Mouse (Mus musculus) forebrain, embryonic 11.5 days (tissue): Measurements from ENCODE around the gene Coq4. TPM values are rescaled to one million over a fixed set of nuclear protein-coding genes. Genes with fewer than 3 reads are reported as not detected.

Experiments
- ATAC-seq: fragments of 200-750 bp; cut with Nextera tagmentation; replicated peaks from 2 replicates; pipeline ENCODE4 v1.8.0; 2017; ENCODE audit warnings: moderate TSS enrichment; ENCODE audit not compliant: low FRiP score
- DNase-seq: peaks from one replicate; pipeline ENCODE4 v3.0.0-alpha.2; 2017; ENCODE audit warnings: low spot score
- H3K27ac ChIP-seq: fragments of 300-500 bp; sonication (generic); 2 replicates; pipeline ENCODE4 v1.5.1; 2014; ENCODE audit warnings: low read depth, low read length
- H3K27me3 ChIP-seq: fragments of 300-500 bp; sonication (generic); 2 replicates; pipeline ENCODE4 v1.6.1; 2014; ENCODE audit warnings: mild to moderate bottlenecking, low read length, mixed read lengths; ENCODE audit not compliant: control insufficient read depth, insufficient read depth
- H3K36me3 ChIP-seq: fragments of 300-500 bp; sonication (generic); 2 replicates; pipeline ENCODE4 v1.6.1; 2014; ENCODE audit warnings: mild to moderate bottlenecking, low read length, moderate library complexity, mixed read lengths; ENCODE audit not compliant: control insufficient read depth, insufficient read depth
- H3K4me1 ChIP-seq: fragments of 300-500 bp; sonication (generic); replicated peaks from 2 replicates; pipeline ENCODE4 v1.6.1; 2014; ENCODE audit warnings: low read length, mixed read lengths; ENCODE audit not compliant: control insufficient read depth, insufficient read depth
- H3K4me2 ChIP-seq: fragments of 300-500 bp; sonication (generic); 2 replicates; pipeline ENCODE4 v1.6.1; 2014; ENCODE audit warnings: low read depth, mild to moderate bottlenecking, low read length, moderate library complexity, mixed read lengths; ENCODE audit not compliant: severe bottlenecking
- H3K4me3 ChIP-seq: fragments of 300-500 bp; sonication (generic); 2 replicates; pipeline ENCODE4 v1.5.1; 2014; ENCODE audit warnings: low read depth, low read length
- H3K9ac ChIP-seq: fragments of 300-500 bp; sonication (generic); 2 replicates; pipeline ENCODE4 v1.6.1; 2014; ENCODE audit warnings: low read length
- H3K9me3 ChIP-seq: fragments of 300-500 bp; sonication (generic); 2 replicates; pipeline ENCODE4 v1.6.1; 2016; ENCODE audit warnings: low read length, mixed read lengths; ENCODE audit not compliant: control insufficient read depth
- WGBS: fragments of 180-500 bp; shearing (Covaris S2); extraction: QIAGEN DNeasy Blood & Tissue Kit; methylation state at CpG from one replicate; pipeline ENCODE4 v1.1.7; 2014; 5-methylcytosine and 5-hydroxymethylcytosine counted together
- polyA plus RNA-seq: library from polyadenylated mRNA; unstranded; fragments of >200 nt; fragmentation: Nextera tagmentation; extraction: Ambion mirVana; gene quantifications from 2 replicates; pipeline ENCODE4 v1.2.1, GENCODE M21; 2014

Gene Coq4
- polyA plus RNA-seq, 1 experiment from 2014 or later = 40.5 TPM

GRCm38 (mm10) chr2:29751497-29751896, 35.8 kb upstream of the Coq4 start, which contains the start of gene Gm13420:
Gene Gm13420, minus strand, starts transcription at chr2:29751685.
- ATAC-seq (no peak), DNase-seq (no peak)
- Histone ChIP-seq H3K9me3 (no peaks in the 10 kb centered on the region), H3K27ac (no peak within 1 kb of the TSS), H3K4me1 (peaks cover 10% of the 10 kb centered on the region), H3K4me3 (no peak within 1 kb of the TSS), H3K36me3 (no peaks in the 10 kb centered on the region), H3K9ac (no peak within 1 kb of the TSS; the same call in 1 of the 2 replicates), H3K4me2 (peak within 1 kb of the TSS; percentile 31; the same call in 1 of the 2 replicates), H3K27me3 (peaks cover 48% of the 10 kb centered on the region)
- 4% methylated on average over 28 of the region's 28 CpGs for WGBS

- H3K9ac ChIP-seq = no peak overlapping the region
- no peak for ATAC-seq
- H3K9me3 ChIP-seq = no peaks in the 10 kb centered on the region
- no peak for DNase-seq
- no peak overlapping the region for H3K4me2 ChIP-seq
- no peak overlapping the region for H3K4me3 ChIP-seq
- peaks cover 5% of the 10 kb centered on the region for H3K4me1 ChIP-seq
- no peaks in the 10 kb centered on the region for H3K36me3 ChIP-seq
- no peak overlapping the region for H3K27ac ChIP-seq
- peaks cover 39% of the 10 kb centered on the region for H3K27me3 ChIP-seq
- WGBS = 81% methylated on average over 5 of the region's 5 CpGs
Measured at GRCm38 (mm10) chr2:29752397-29752796, 34.9 kb upstream of the Coq4 start.

- Histone ChIP-seq H3K9ac (no peak overlapping the region), H3K36me3 (no peaks in the 10 kb centered on the region), H3K4me3 (no peak overlapping the region), H3K4me2 (no peak overlapping the region), H3K27me3 (peaks cover 25% of the 10 kb centered on the region), H3K27ac (no peak overlapping the region), H3K4me1 (peaks cover 4% of the 10 kb centered on the region), H3K9me3 (no peaks in the 10 kb centered on the region)
- ATAC-seq = no peak
- DNase-seq = no peak
Measured at GRCm38 (mm10) chr2:29755693-29756092, 31.6 kb upstream of the Coq4 start.

- DNase-seq = peak; percentile 86
- H3K4me3 ChIP-seq = no peak overlapping the region
- H3K4me2 ChIP-seq = no peak overlapping the region
- H3K27me3 ChIP-seq = no peaks in the 10 kb centered on the region
- no peak for ATAC-seq
- 9% methylated on average over 1 of the region's 1 CpGs for WGBS
- no peaks in the 10 kb centered on the region for H3K4me1 ChIP-seq
- H3K36me3 ChIP-seq = no peaks in the 10 kb centered on the region
- H3K27ac ChIP-seq = no peak overlapping the region
- H3K9ac ChIP-seq = no peak overlapping the region
- no peaks in the 10 kb centered on the region for H3K9me3 ChIP-seq
Measured at GRCm38 (mm10) chr2:29764831-29765230, 22.5 kb upstream of the Coq4 start.

GRCm38 (mm10) chr2:29767976-29768709, 19.1 kb upstream of the Coq4 start:
- WGBS = 75% methylated on average over 11 of the region's 11 CpGs
- no peak overlapping the region for H3K4me2 ChIP-seq
- no peak overlapping the region for H3K9ac ChIP-seq
- no peaks in the 10 kb centered on the region; the same call in 1 of the 2 replicates for H3K36me3 ChIP-seq
- H3K4me1 ChIP-seq = no peaks in the 10 kb centered on the region
- no peak overlapping the region for H3K27ac ChIP-seq
- H3K9me3 ChIP-seq = no peaks in the 10 kb centered on the region
- no peaks in the 10 kb centered on the region for H3K27me3 ChIP-seq
- ATAC-seq = no peak
- DNase-seq = no peak
- H3K4me3 ChIP-seq = no peak overlapping the region

GRCm38 (mm10) chr2:29768901-29769300, 18.4 kb upstream of the Coq4 start:
- no peak for ATAC-seq
- Histone ChIP-seq H3K4me2 (no peak overlapping the region), H3K36me3 (no peaks in the 10 kb centered on the region; the same call in 1 of the 2 replicates), H3K27ac (no peak overlapping the region), H3K9me3 (no peaks in the 10 kb centered on the region), H3K4me1 (no peaks in the 10 kb centered on the region), H3K9ac (no peak overlapping the region), H3K4me3 (no peak overlapping the region), H3K27me3 (no peaks in the 10 kb centered on the region)
- WGBS = 73% methylated on average over 9 of the region's 9 CpGs
- DNase-seq = no peak

GRCm38 (mm10) chr2:29770162-29770561, 17.1 kb upstream of the Coq4 start:
- ATAC-seq = no peak
- no peaks in the 10 kb centered on the region for H3K9me3 ChIP-seq

GRCm38 (mm10) chr2:29771611-29772461, 15.5 kb upstream of the Coq4 start:
- DNase-seq = no peak
- no peaks in the 10 kb centered on the region for H3K4me1 ChIP-seq

More at GRCm38 (mm10) chr2:29770162-29770561, 17.1 kb upstream of the Coq4 start:
- Histone ChIP-seq H3K4me1 (no peaks in the 10 kb centered on the region), H3K36me3 (no peaks in the 10 kb centered on the region; the same call in 1 of the 2 replicates), H3K27ac (no peak overlapping the region), H3K4me2 (no peak overlapping the region), H3K27me3 (no peaks in the 10 kb centered on the region), H3K4me3 (no peak overlapping the region), H3K9ac (no peak overlapping the region)
- DNase-seq = no peak

More at GRCm38 (mm10) chr2:29771611-29772461, 15.5 kb upstream of the Coq4 start:
- 85% methylated on average over 8 of the region's 8 CpGs for WGBS
- Histone ChIP-seq H3K27me3 (no peaks in the 10 kb centered on the region), H3K36me3 (peaks cover 3% of the 10 kb centered on the region; the same call in 1 of the 2 replicates), H3K4me3 (no peak overlapping the region), H3K27ac (no peak overlapping the region), H3K4me2 (no peak overlapping the region), H3K9ac (no peak overlapping the region), H3K9me3 (no peaks in the 10 kb centered on the region)
- no peak for ATAC-seq
